Mouse (Mus musculus) lung, embryonic 16.5 days (tissue): Measurements from ENCODE around the gene Pisd. TPM values are rescaled to one million over a fixed set of nuclear protein-coding genes. Genes with fewer than 3 reads are reported as not detected.
A peak's percentile ranks its signal among the peaks of the same experiment; 100 is the strongest.
"Not testable (repeated sequence)": the region's sequence is repeated elsewhere in the genome, so short reads cannot be mapped to it uniquely, and the experiment has no call there.

Source experiments
- ATAC-seq: fragments of 200-750 bp; cut with Nextera tagmentation; 2 replicates; pipeline ENCODE4 v1.8.0; 2017; ENCODE audit warnings: low read depth, mild to moderate bottlenecking, moderate library complexity
- H3K27ac ChIP-seq: fragments of 300-500 bp; sonication (generic); 2 replicates; pipeline ENCODE4 v1.5.1; 2014; ENCODE audit warnings: mild to moderate bottlenecking, control low read depth, low read length
- H3K27me3 ChIP-seq: fragments of 300-500 bp; sonication (generic); 2 replicates; pipeline ENCODE4 v1.6.1; 2014; ENCODE audit warnings: low read depth, low read length, mixed read lengths; ENCODE audit not compliant: control insufficient read depth, insufficient read depth
- H3K36me3 ChIP-seq: fragments of 300-500 bp; sonication (generic); 2 replicates; pipeline ENCODE4 v1.6.1; 2014; ENCODE audit warnings: low read length; ENCODE audit not compliant: control insufficient read depth, insufficient read depth
- H3K4me1 ChIP-seq: fragments of 300-500 bp; sonication (generic); replicated peaks from 2 replicates; pipeline ENCODE4 v1.6.1; 2014; ENCODE audit warnings: low read length, mixed read lengths; ENCODE audit not compliant: control insufficient read depth, insufficient read depth
- H3K4me2 ChIP-seq: fragments of 300-500 bp; sonication (generic); 2 replicates; pipeline ENCODE4 v1.6.1; 2014; ENCODE audit warnings: low read depth, low read length, control low read depth
- H3K4me3 ChIP-seq: fragments of 300-500 bp; sonication (generic); 2 replicates; pipeline ENCODE4 v1.5.1; 2014; ENCODE audit warnings: mild to moderate bottlenecking, low read length, control low read depth
- H3K9ac ChIP-seq: fragments of 300-500 bp; sonication (generic); 2 replicates; pipeline ENCODE4 v1.6.1; 2014; ENCODE audit warnings: low read length, control low read depth
- H3K9me3 ChIP-seq: fragments of 300-500 bp; sonication (generic); 2 replicates; pipeline ENCODE4 v1.6.1; 2016; ENCODE audit warnings: low read length; ENCODE audit not compliant: control insufficient read depth
- WGBS: fragments of 180-500 bp; shearing (Covaris S2); extraction: QIAGEN DNeasy Blood & Tissue Kit; methylation state at CpG from one replicate; pipeline ENCODE4 v1.1.7; 2014; 5-methylcytosine and 5-hydroxymethylcytosine counted together
- polyA plus RNA-seq: library from polyadenylated mRNA; unstranded; fragments of >200 nt; fragmentation: Nextera tagmentation; extraction: Ambion mirVana; gene quantifications from 2 replicates; pipeline ENCODE4 v1.2.1, GENCODE M21; 2015

Pisd gene
- polyA plus RNA-seq: 65.1 and 67.0 TPM in 2 replicates

DNA sequence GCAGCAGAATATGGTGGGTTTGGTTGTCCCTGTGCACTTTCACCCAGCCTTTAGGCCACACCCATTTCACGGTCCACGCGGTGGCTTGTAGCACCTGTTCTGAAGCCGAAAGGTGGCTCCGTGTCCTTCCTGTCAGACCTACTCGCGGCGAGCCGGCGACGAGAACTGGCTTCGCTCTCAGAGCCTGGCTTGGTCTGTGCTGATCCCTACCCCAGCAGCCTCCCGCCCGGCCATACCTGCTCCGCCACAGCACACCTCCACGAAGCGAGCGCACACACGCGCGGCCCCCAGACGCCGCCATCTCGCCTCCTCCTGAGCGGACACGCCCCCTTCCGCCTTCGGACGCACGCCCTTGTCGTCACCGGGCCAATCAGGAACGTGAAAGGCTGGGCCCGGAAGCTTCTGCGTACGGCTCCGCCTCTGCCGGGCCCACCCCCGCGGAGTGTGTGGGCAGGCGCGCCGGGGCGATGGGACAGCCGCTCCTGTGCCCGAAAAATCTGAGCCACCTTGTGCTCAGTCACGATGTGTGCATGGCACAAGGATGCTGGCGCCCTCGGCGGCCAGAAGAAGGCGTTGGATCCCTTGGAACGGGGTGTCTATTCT is at the start of gene Pisd:
TSS of gene Pisd (minus strand) at position 334 of the 603 bp plus-strand sequence.
- Histone ChIP-seq H3K9me3 (no peaks in the 10 kb centered on the region), H3K9ac (peak within 1 kb of the TSS; percentile 71), H3K4me1 (peaks cover 10% of the 10 kb centered on the region), H3K4me3 (peak within 1 kb of the TSS; percentile 68), H3K27ac (peak within 1 kb of the TSS; percentile 51), H3K36me3 (peaks cover 3% of the 10 kb centered on the region; the same call in 1 of the 2 replicates), H3K27me3 (no peaks in the 10 kb centered on the region), H3K4me2 (peak within 1 kb of the TSS; percentile 80)
- peak; percentile 100 for ATAC-seq
- WGBS: 0% methylated on average over 52 of the region's 52 CpGs

DNA sequence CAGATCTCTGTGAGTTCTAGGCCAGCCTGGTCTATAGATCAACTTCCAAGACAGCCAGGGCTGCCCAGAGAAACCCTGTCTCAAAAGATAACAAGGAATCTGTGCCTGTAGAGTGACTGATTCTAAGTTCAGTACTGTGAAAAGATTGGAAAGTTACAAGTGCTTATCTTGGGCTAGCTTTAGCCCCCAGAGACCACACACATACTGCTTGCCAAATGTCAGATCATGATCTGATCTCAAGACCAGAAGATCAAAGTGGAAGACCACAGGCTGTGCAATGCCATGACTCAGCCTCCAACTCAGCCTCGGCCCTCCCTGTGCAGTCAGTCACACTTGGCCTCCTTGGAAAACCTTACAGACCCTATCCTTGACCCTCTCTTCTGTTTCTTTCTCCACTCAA is 49.1 kb upstream of the Pisd start:
- ATAC-seq: no peak
- WGBS: 92% methylated on average over 1 of the region's 1 CpGs
- H3K4me3 ChIP-seq: no peak overlapping the region
- H3K27ac ChIP-seq: no peak overlapping the region
- H3K4me1 ChIP-seq: no peaks in the 10 kb centered on the region
- peaks cover 39% of the 10 kb centered on the region for H3K36me3 ChIP-seq
- no peaks in the 10 kb centered on the region for H3K9me3 ChIP-seq
- no peaks in the 10 kb centered on the region for H3K27me3 ChIP-seq
- no peak overlapping the region for H3K4me2 ChIP-seq
- no peak overlapping the region for H3K9ac ChIP-seq

DNA sequence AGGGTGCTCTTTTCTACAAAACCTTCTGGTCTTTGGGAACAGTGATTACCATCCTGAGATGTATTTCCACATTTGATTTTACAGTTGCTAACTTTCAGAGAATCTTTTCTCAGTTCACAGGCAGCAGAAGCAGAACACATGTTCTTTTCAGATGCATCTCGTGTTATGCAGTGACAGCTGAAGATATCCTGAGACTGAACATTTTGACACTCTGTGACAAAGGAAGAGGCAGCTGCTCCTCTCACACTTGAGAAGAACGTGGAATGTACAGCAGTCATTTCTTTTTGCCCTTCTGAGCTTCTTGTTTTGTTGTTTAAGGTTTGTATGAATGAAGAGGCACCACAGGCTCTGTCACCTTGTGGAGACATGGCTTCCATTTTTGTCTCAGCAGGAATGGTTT is 44.6 kb upstream of the Pisd start:
- no peak overlapping the region for H3K27ac ChIP-seq
- no peak overlapping the region for H3K9ac ChIP-seq
- H3K36me3 ChIP-seq: peaks cover 46% of the 10 kb centered on the region
- H3K4me1 ChIP-seq: no peaks in the 10 kb centered on the region
- H3K4me2 ChIP-seq: no peak overlapping the region
- no peak overlapping the region for H3K4me3 ChIP-seq
- 91% methylated on average over 2 of the region's 2 CpGs for WGBS
- no peaks in the 10 kb centered on the region for H3K9me3 ChIP-seq
- no peaks in the 10 kb centered on the region for H3K27me3 ChIP-seq
- ATAC-seq: no peak

DNA sequence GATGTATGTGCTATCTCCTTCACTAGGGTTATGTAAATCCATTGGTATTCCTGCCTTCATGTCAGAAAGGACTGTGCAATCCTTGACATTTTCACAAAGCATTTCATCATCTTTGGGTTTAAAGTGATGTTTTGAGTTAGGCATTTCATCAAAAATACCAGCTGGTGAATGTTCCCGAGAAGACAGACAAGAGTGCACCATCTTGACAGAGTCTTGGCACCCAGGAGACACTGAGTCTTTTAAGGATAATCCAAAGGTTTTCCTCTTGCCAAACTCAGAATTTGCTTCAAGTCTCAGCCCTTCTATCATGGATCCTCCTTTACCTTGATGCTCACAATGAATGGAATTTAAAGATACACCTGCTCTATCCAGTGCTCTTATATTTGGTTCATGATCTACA is 43.3 kb upstream of the Pisd start:
- ATAC-seq: not testable (repeated sequence)

DNA sequence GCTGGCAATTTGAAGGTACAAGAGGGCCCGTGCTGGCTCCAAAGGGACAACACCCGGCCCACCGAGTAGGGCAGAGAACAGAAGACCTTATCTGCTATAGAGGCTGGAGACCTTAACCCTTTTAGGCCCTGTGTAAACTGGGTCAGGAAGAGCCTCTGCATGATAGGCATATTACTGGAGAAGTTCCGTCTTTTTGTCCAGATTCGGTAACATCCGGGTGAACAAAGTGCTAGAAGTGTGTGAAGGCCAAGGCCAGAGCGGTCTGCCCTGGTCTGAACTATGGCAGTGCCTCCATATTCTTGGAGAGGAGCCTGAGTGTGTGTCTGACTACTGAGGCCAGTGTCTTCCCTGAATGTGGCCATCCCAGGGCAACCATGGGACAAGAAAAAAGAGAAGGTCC is 41.6 kb upstream of the Pisd start, which contains the start of gene Gm20671:
TSS of gene Gm20671 (minus strand) at position 101 of the 400 bp plus-strand sequence.
- 82% methylated on average over 7 of the region's 7 CpGs for WGBS
- H3K27me3 ChIP-seq: no peaks in the 10 kb centered on the region
- no peak within 1 kb of the TSS for H3K9ac ChIP-seq
- no peak for ATAC-seq
- H3K4me2 ChIP-seq: no peak within 1 kb of the TSS
- H3K9me3 ChIP-seq: no peaks in the 10 kb centered on the region
- no peak within 1 kb of the TSS for H3K27ac ChIP-seq
- no peaks in the 10 kb centered on the region for H3K4me1 ChIP-seq
- H3K4me3 ChIP-seq: no peak within 1 kb of the TSS
- peaks cover 31% of the 10 kb centered on the region for H3K36me3 ChIP-seq

More for the DNA sequence above, 43.3 kb upstream of the Pisd start:
- H3K36me3 ChIP-seq: peaks cover 39% of the 10 kb centered on the region
- not testable (repeated sequence) for H3K27ac ChIP-seq, H3K4me2 ChIP-seq, H3K4me3 ChIP-seq, H3K9ac ChIP-seq, H3K9me3 ChIP-seq, H3K4me1 ChIP-seq, H3K27me3 ChIP-seq
- 87% methylated on average over 1 of the region's 1 CpGs for WGBS

DNA sequence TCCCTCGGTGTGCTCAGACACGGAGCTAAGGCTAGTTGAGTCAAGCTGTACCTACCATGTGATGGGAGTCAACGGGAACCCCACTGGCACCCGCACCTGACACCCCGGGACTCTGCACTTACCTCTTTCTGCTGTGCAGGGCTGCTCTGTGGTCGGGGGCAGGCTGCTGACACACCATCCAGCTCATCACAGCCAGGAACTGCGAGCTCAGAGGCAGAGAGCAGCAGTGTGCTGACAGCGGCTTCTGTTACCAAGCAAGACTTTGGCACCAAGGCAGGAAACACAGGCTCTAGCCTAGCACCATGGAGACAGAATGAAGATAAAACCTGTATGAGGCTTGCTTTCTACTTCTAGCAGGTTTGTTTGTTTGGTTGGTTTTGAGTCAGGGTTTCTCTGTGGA is 35.0 kb upstream of the Pisd start:
- Histone ChIP-seq H3K4me1 (no peaks in the 10 kb centered on the region), H3K9ac (no peak overlapping the region), H3K36me3 (peaks cover 29% of the 10 kb centered on the region), H3K4me3 (no peak overlapping the region), H3K4me2 (no peak overlapping the region), H3K27me3 (no peaks in the 10 kb centered on the region), H3K27ac (no peak overlapping the region), H3K9me3 (no peaks in the 10 kb centered on the region)
- WGBS: 94% methylated on average over 8 of the region's 8 CpGs
- no peak for ATAC-seq

DNA sequence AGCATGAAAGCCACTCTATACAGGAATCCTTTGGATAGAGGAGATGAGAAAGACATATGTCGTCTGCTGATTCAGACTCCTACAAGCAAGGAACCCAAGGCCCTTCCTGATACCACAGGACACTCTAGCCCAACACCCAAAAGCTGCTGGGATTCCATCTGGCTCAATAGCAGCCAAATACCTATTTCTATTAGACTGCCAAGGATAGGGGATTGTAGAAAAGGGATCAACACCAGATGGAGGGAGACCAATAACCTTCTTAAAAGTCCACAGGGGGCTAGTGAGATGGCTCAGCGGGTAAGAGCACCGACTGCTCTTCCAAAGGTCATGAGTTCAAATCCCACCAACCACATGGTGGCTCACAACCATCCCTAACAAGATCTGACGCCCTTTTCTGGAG is 29.9 kb upstream of the Pisd start:
- Histone ChIP-seq H3K27ac (no peak overlapping the region), H3K4me3 (no peak overlapping the region), H3K4me1 (no peaks in the 10 kb centered on the region), H3K4me2 (no peak overlapping the region), H3K36me3 (peaks cover 34% of the 10 kb centered on the region), H3K9me3 (no peaks in the 10 kb centered on the region), H3K9ac (no peak overlapping the region), H3K27me3 (no peaks in the 10 kb centered on the region)
- no peak for ATAC-seq
- 89% methylated on average over 4 of the region's 4 CpGs for WGBS

DNA sequence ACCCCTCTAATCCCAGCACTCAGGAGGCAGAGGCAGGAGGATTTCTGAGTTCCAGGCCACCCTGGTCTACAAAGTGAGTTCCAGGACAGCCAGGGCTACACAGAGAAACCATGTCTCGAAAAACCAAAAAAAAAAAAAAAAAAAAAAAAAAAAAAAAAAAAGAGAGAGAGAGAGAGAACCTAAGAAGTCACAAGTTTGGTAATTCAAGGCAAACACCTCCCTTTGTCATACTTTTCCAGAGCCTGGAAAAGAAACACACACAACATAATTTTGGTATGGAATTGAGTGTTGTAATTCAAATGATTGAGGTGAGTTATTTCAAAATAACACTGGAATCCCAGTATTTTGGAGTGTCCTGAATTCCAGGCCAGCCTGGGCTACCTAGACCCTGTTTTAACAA is 1.0 kb upstream of the Pisd start:
- not testable (repeated sequence) for ATAC-seq, H3K36me3 ChIP-seq, H3K9ac ChIP-seq, H3K9me3 ChIP-seq, H3K27ac ChIP-seq, H3K4me2 ChIP-seq, H3K27me3 ChIP-seq, H3K4me3 ChIP-seq
- 87% methylated on average over 1 of the region's 1 CpGs for WGBS
- H3K4me1 ChIP-seq: peaks cover 10% of the 10 kb centered on the region

DNA sequence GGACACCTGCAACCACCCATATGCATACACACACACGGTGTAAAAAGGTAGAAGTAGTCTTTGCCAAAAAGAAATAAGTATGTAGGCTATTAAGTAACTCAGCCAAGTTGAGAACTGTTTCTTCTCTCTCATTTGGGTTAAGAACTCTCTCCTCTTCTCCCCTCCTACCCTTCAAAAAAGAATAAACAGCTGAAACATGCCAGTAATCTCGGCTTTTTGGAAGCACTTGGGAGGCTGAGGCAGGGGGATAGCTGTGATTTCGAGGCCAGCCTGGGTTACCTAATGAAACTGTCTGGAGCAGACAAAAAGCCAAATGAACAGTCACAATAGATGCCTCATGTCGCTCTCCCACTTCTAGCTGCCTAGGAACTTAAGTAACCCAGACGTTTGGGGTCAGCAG is 720 bp downstream of the Pisd start:
- no peak overlapping the region for H3K27ac ChIP-seq
- 17% methylated on average over 5 of the region's 5 CpGs for WGBS

More for the DNA sequence above, 720 bp downstream of the Pisd start:
- Histone ChIP-seq H3K4me1 (peaks cover 10% of the 10 kb centered on the region), H3K27me3 (no peaks in the 10 kb centered on the region), H3K9me3 (no peaks in the 10 kb centered on the region), H3K4me2 (peak overlapping the region; percentile 80), H3K4me3 (peak overlapping the region; percentile 68), H3K9ac (peak overlapping the region; percentile 71), H3K36me3 (peaks cover 3% of the 10 kb centered on the region; the same call in 1 of the 2 replicates)
- no peak for ATAC-seq
